Mouse (Mus musculus) heart, postnatal 0 days (tissue): Measurements from ENCODE around the gene Acsf3.

Experiments used
- CTCF ChIP-seq: IDR thresholded peaks from 2 replicates; pipeline ENCODE4 v1.5.1; 2016; ENCODE audit warnings: antibody characterized with exemption, control low read depth, low read depth
- EP300 ChIP-seq: IDR thresholded peaks from 2 replicates; pipeline ENCODE4 v1.6.1; 2016; ENCODE audit warnings: antibody characterized with exemption, low read depth

DNA sequence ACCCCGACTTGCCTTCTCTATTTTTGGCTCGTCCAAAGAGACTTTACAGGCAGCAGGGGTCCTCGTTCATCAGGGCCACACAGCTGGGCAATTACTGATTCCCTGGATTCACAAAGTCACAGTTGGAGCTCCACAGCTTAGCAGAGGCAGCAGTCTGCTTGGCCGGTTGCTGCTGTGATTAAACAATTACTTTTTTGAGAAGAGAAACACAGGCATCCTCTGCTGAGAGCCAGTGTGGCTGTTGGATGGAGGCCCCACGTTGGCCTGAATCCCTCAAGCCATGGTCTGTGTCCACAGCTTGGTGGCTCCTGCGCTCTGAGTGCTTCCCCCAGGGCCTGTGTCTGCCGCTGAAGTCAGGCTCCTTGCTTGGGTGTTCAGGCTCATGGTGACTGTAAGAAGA, 39.3 kb downstream of the Acsf3 start:
- TF ChIP-seq CTCF (no peak), EP300 (no peak)
